In the genomic region with DNA sequence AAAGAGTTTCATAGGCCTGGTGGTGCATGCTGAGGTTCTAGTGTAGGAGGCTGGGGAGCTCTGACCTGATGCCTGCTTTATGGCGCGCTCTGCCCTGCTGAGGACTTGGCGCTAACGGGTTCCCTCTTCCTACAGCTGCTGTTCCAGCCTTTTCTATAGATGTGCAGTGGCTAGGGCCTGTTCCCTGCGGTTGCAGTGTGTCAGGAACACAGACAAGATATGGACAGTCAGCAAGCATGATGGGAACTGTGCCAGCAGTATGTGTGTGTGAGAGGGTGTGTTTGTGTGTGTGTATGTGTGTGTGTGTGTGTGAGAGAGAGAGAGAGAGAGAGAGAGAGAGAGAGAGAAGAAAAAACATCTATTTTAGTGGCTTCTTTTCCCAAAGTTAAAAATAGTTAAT, we compare ENCODE assay signal across 11 mouse cellular contexts. TPM values are rescaled to one million over a fixed set of nuclear protein-coding genes. Genes with fewer than 3 reads are reported as not detected.
DNase-seq lines count a peak whose midpoint lies in the region; ATAC-seq and TF ChIP-seq lines count a peak whose summit lies in the region.
"Had no signal": no experiment of that assay in that cellular context is flagged by ENCODE, and none has a peak within 500 bp of the region (broad histone marks: within the 10 kb centered on the region; RNA-seq: fewer than 3 reads in every experiment).

No protein-coding gene starts in this region.

- no peaks in the 10 kb centered on the region for H3K27me3 ChIP-seq in hindbrain, postnatal 0 days (ENCODE audit: insufficient read depth, low read length)
- H3K27me3 ChIP-seq in hindbrain, embryonic 16.5 days (replicated peaks; ENCODE audit: control insufficient read depth, insufficient read depth, low read length), result no peaks in the 10 kb centered on the region
- H3K27me3 ChIP-seq in midbrain, embryonic 12.5 days, result no peaks in the 10 kb centered on the region
- no peaks in the 10 kb centered on the region for H3K27me3 ChIP-seq in midbrain, embryonic 16.5 days (ENCODE audit: control insufficient read depth, insufficient read depth, low read depth, low read length)
- no peaks in the 10 kb centered on the region for H3K27me3 ChIP-seq in heart, embryonic 16.5 days (ENCODE audit: control insufficient read depth, insufficient read depth, low read length)
- H3K27me3 ChIP-seq in stomach, embryonic 15.5 days (replicated peaks), result no peaks in the 10 kb centered on the region
- H3K27me3 ChIP-seq: neural tube, embryonic 15.5 days had no signal

- H3K4me2 ChIP-seq in hindbrain, postnatal 0 days (ENCODE audit: low read depth, low read length), result no peak overlapping the region
- no peak overlapping the region for H3K4me2 ChIP-seq in hindbrain, embryonic 16.5 days (ENCODE audit: low read length)
- no peak overlapping the region for H3K4me2 ChIP-seq in midbrain, embryonic 12.5 days (replicated peaks)
- no peak overlapping the region for H3K4me2 ChIP-seq in midbrain, embryonic 16.5 days (ENCODE audit: low read length)
- 0 out of 2 replicates have a peak overlapping the region, but pooled peaks have one; percentile 5 for H3K4me2 ChIP-seq in heart, embryonic 16.5 days (ENCODE audit: low read depth, low read length)
- no peak overlapping the region for H3K4me2 ChIP-seq in stomach, embryonic 15.5 days
- H3K4me2 ChIP-seq: neural tube, embryonic 15.5 days had no signal

- H3K27ac ChIP-seq in hindbrain, postnatal 0 days, result peak overlapping the region; percentile 8; the same call in 1 of the 2 replicates
- no peak overlapping the region for H3K27ac ChIP-seq in hindbrain, embryonic 16.5 days (ENCODE audit: low read depth, low read length)
- no peak overlapping the region for H3K27ac ChIP-seq in midbrain, embryonic 12.5 days (replicated peaks)
- no peak overlapping the region for H3K27ac ChIP-seq in midbrain, embryonic 16.5 days (ENCODE audit: low read length)
- H3K27ac ChIP-seq in heart, embryonic 16.5 days (ENCODE audit: low read length), result peak overlapping the region; percentile 66
- peak overlapping the region; percentile 72 for H3K27ac ChIP-seq in stomach, embryonic 15.5 days
- H3K27ac ChIP-seq: neural tube, embryonic 15.5 days had no signal

- peaks cover 19% of the 10 kb centered on the region for H3K4me1 ChIP-seq in hindbrain, postnatal 0 days (ENCODE audit: insufficient read depth, low read length)
- H3K4me1 ChIP-seq in hindbrain, embryonic 16.5 days (ENCODE audit: control insufficient read depth, insufficient read depth, low read depth, low read length), result peaks cover 14% of the 10 kb centered on the region
- peaks cover 7% of the 10 kb centered on the region for H3K4me1 ChIP-seq in midbrain, embryonic 12.5 days
- H3K4me1 ChIP-seq in midbrain, embryonic 16.5 days (ENCODE audit: control insufficient read depth, insufficient read depth, low read length), result peaks cover 3% of the 10 kb centered on the region
- H3K4me1 ChIP-seq in heart, embryonic 16.5 days (ENCODE audit: control insufficient read depth, insufficient read depth, low read length), result peaks cover 39% of the 10 kb centered on the region
- peaks cover 45% of the 10 kb centered on the region for H3K4me1 ChIP-seq in stomach, embryonic 15.5 days

- no peak for TF ChIP-seq CTCF in hindbrain, postnatal 0 days (IDR thresholded peaks at IDR 0.05; ENCODE audit: low read depth)

- ATAC-seq in hindbrain, postnatal 0 days, result no peak
- no peak for ATAC-seq in hindbrain, embryonic 16.5 days
- no peak for ATAC-seq in midbrain, embryonic 12.5 days (ENCODE audit: low FRiP score, low read depth)
- ATAC-seq in midbrain, embryonic 16.5 days, result no peak
- ATAC-seq in heart, embryonic 16.5 days (replicated peaks; ENCODE audit: extremely low read depth, insufficient read depth, low FRiP score), result no peak
- no peak for ATAC-seq in stomach, embryonic 15.5 days (ENCODE audit: insufficient read depth, low FRiP score, low read depth)

- no peak overlapping the region for H3K4me3 ChIP-seq in hindbrain, postnatal 0 days (ENCODE audit: low read length)
- no peak overlapping the region for H3K4me3 ChIP-seq in hindbrain, embryonic 16.5 days (ENCODE audit: low read length)
- no peak overlapping the region for H3K4me3 ChIP-seq in midbrain, embryonic 12.5 days
- H3K4me3 ChIP-seq in midbrain, embryonic 16.5 days (ENCODE audit: low read depth, low read length), result no peak overlapping the region
- no peak overlapping the region for H3K4me3 ChIP-seq in heart, embryonic 16.5 days (ENCODE audit: low read length)
- no peak overlapping the region for H3K4me3 ChIP-seq in stomach, embryonic 15.5 days (replicated peaks)
- H3K4me3 ChIP-seq: neural tube, embryonic 15.5 days had no signal

- no peaks in the 10 kb centered on the region for H3K9me3 ChIP-seq in hindbrain, postnatal 0 days (ENCODE audit: low read length)
- no peaks in the 10 kb centered on the region for H3K9me3 ChIP-seq in hindbrain, embryonic 16.5 days (ENCODE audit: control insufficient read depth, low read length)
- H3K9me3 ChIP-seq in midbrain, embryonic 12.5 days, result no peaks in the 10 kb centered on the region
- H3K9me3 ChIP-seq in midbrain, embryonic 16.5 days (replicated peaks; ENCODE audit: control insufficient read depth, low read length, poor library complexity, severe bottlenecking), result no peaks in the 10 kb centered on the region
- H3K9me3 ChIP-seq in heart, embryonic 16.5 days (replicated peaks; ENCODE audit: control insufficient read depth, low read length), result no peaks in the 10 kb centered on the region
- H3K9me3 ChIP-seq in stomach, embryonic 15.5 days, result no peaks in the 10 kb centered on the region
- H3K9me3 ChIP-seq: neural tube, embryonic 15.5 days had no signal

- no peaks in the 10 kb centered on the region for H3K36me3 ChIP-seq in hindbrain, postnatal 0 days (ENCODE audit: insufficient read depth, low read length)
- no peaks in the 10 kb centered on the region for H3K36me3 ChIP-seq in hindbrain, embryonic 16.5 days (ENCODE audit: control insufficient read depth, insufficient read depth, low read length)
- H3K36me3 ChIP-seq in midbrain, embryonic 12.5 days, result no peaks in the 10 kb centered on the region
- H3K36me3 ChIP-seq in midbrain, embryonic 16.5 days (ENCODE audit: control insufficient read depth, insufficient read depth, low read length), result no peaks in the 10 kb centered on the region
- no peaks in the 10 kb centered on the region for H3K36me3 ChIP-seq in heart, embryonic 16.5 days (ENCODE audit: control insufficient read depth, insufficient read depth)
- H3K36me3 ChIP-seq in stomach, embryonic 15.5 days, result no peaks in the 10 kb centered on the region
- H3K36me3 ChIP-seq: neural tube, embryonic 15.5 days had no signal

- DNase-seq in hindbrain, postnatal 0 days (ENCODE audit: low spot score), result no peak
- DNase-seq in frontal cortex, postnatal 36 days (ENCODE audit: low spot score in 2 of 2), result no peak
- DNase-seq in left cerebral cortex, postnatal 36 days (ENCODE audit: low spot score in 2 of 2), result no peak
- DNase-seq: midbrain, embryonic 14.5 days; thymus, adult 18-20 months had no signal

- 73% methylated on average over 5 of the region's 5 CpGs for WGBS in hindbrain, postnatal 0 days
- 83% methylated on average over 5 of the region's 5 CpGs for WGBS in hindbrain, embryonic 16.5 days
- 90% methylated on average over 5 of the region's 5 CpGs for WGBS in midbrain, embryonic 12.5 days
- WGBS in midbrain, embryonic 16.5 days, result 81% methylated on average over 5 of the region's 5 CpGs
- WGBS in heart, embryonic 16.5 days, result 60% methylated on average over 5 of the region's 5 CpGs
- WGBS in stomach, embryonic 15.5 days, result 79% methylated on average over 5 of the region's 5 CpGs

- intact Hi-C loops in left cerebral cortex, postnatal 36 days (cut with DNase I), result no loop called here

- no peak overlapping the region for H3K9ac ChIP-seq in hindbrain, postnatal 0 days (replicated peaks; ENCODE audit: low read length)
- H3K9ac ChIP-seq in hindbrain, embryonic 16.5 days (ENCODE audit: low read depth, low read length), result no peak overlapping the region
- H3K9ac ChIP-seq in midbrain, embryonic 12.5 days (replicated peaks), result 0 out of 2 replicates have a peak overlapping the region, but pooled peaks have one; percentile 15
- no peak overlapping the region for H3K9ac ChIP-seq in midbrain, embryonic 16.5 days (ENCODE audit: low read depth, low read length)
- H3K9ac ChIP-seq in heart, embryonic 16.5 days (ENCODE audit: low read length), result 0 out of 2 replicates have a peak overlapping the region, but pooled peaks have one; percentile 33
- H3K9ac ChIP-seq in stomach, embryonic 15.5 days, result no peak overlapping the region
- H3K9ac ChIP-seq: neural tube, embryonic 15.5 days had no signal

RNA-seq across cellular contexts. Expression of a gene that starts 29.4 kb away (rescaled TPM):
- total RNA-seq in hindbrain, postnatal 0 days (2014; rRNA removed), result 7.7 and 15.3 TPM in 2 replicates
- polyA plus RNA-seq in hindbrain, postnatal 0 days (2015; fragmentation: Nextera tagmentation; extraction: Ambion mirVana), result 54.6 and 62.0 TPM in 2 replicates
- polyA plus RNA-seq in hindbrain, embryonic 16.5 days (2015; fragmentation: Nextera tagmentation; extraction: Ambion mirVana), result 51.6 and 58.2 TPM in 2 replicates
- polyA plus RNA-seq in midbrain, embryonic 12.5 days (2016; fragmentation: Nextera tagmentation; extraction: Ambion mirVana), result 95.7 TPM in 2 replicates
- polyA plus RNA-seq in midbrain, embryonic 16.5 days (2015; fragmentation: Nextera tagmentation; extraction: Ambion mirVana), result 57.8 and 71.9 TPM in 2 replicates
- polyA plus RNA-seq in heart, embryonic 16.5 days (2015; fragmentation: Nextera tagmentation; extraction: Ambion mirVana), result 44.5 and 49.9 TPM in 2 replicates
- 56.3 and 62.4 TPM in 2 replicates for polyA plus RNA-seq in stomach, embryonic 15.5 days (2015; fragmentation: Nextera tagmentation; extraction: Ambion mirVana)
- total RNA-seq in left cerebral cortex, postnatal 36 days (2021), result 10 to 100 TPM; 47.2 to 47.7 TPM

RNA-seq across cellular contexts. Expression of a gene that starts 29.9 kb away (rescaled TPM):
- 102 and 114 TPM in 2 replicates for total RNA-seq in hindbrain, postnatal 0 days (2014; rRNA removed)
- 35.0 and 35.8 TPM in 2 replicates for polyA plus RNA-seq in hindbrain, postnatal 0 days (2015; fragmentation: Nextera tagmentation; extraction: Ambion mirVana)
- 44.0 and 54.2 TPM in 2 replicates for polyA plus RNA-seq in hindbrain, embryonic 16.5 days (2015; fragmentation: Nextera tagmentation; extraction: Ambion mirVana)
- polyA plus RNA-seq in midbrain, embryonic 12.5 days (2016; fragmentation: Nextera tagmentation; extraction: Ambion mirVana), result 60.7 and 64.8 TPM in 2 replicates
- polyA plus RNA-seq in midbrain, embryonic 16.5 days (2015; fragmentation: Nextera tagmentation; extraction: Ambion mirVana), result 56.2 and 66.9 TPM in 2 replicates
- polyA plus RNA-seq in heart, embryonic 16.5 days (2015; fragmentation: Nextera tagmentation; extraction: Ambion mirVana), result 11.4 and 13.0 TPM in 2 replicates
- 14.9 and 18.4 TPM in 2 replicates for polyA plus RNA-seq in stomach, embryonic 15.5 days (2015; fragmentation: Nextera tagmentation; extraction: Ambion mirVana)
- 10 to 100 TPM; 34.5 to 42.3 TPM for total RNA-seq in left cerebral cortex, postnatal 36 days (2021)

Comparison
In these comparisons a context has a peak if more than half of its experiments do, and no peak if none do; other contexts are left out.
1. H3K27ac ChIP-seq: peak in hindbrain, postnatal 0 days (single experiment), heart, embryonic 16.5 days (single experiment) and stomach, embryonic 15.5 days (single experiment); none in hindbrain, embryonic 16.5 days (single experiment), midbrain, embryonic 12.5 days (single experiment) and midbrain, embryonic 16.5 days (single experiment).
2. H3K9ac ChIP-seq: peak in midbrain, embryonic 12.5 days (single experiment) and heart, embryonic 16.5 days (single experiment); none in hindbrain, postnatal 0 days (single experiment), hindbrain, embryonic 16.5 days (single experiment), midbrain, embryonic 16.5 days (single experiment) and stomach, embryonic 15.5 days (single experiment).